Mouse (Mus musculus) thymus, postnatal 36 days (tissue): ENCODE data around the gene Pramel1.
"Not testable (repeated sequence)": the region's sequence is repeated elsewhere in the genome, so short reads cannot be mapped to it uniquely, and the experiment has no call there.

Source experiments
- DNase-seq, 2 experiments: peaks; one replicate each; pipeline ENCODE4 v3.0.0; 2022; ENCODE audit warnings: mixed read lengths in 2 of 2

Gene Pramel1

DNA sequence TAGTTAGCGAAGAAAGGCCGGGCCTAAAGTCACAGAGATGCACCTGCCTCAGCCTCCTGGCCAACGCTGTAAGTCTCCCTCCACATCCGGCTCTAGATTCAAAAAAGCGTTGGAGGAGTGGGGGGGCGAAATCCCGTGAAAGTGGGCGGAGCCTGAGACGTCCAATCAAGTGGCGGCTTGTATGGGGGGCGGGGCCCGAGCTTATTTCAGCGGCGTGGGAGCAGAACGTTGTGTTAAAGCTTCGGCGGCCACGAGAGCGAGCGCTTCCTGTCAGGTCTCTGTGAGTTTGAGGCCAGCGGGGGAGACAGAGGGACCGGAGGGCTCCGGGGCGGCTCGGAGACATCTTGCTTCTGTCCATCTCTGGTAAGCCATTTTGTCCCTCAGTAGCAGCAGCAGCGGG lies at the start of gene Pramel1:
Pramel1 (plus strand) TSS at position 248 of the 400 bp plus-strand sequence.
- no peak for DNase-seq

DNA sequence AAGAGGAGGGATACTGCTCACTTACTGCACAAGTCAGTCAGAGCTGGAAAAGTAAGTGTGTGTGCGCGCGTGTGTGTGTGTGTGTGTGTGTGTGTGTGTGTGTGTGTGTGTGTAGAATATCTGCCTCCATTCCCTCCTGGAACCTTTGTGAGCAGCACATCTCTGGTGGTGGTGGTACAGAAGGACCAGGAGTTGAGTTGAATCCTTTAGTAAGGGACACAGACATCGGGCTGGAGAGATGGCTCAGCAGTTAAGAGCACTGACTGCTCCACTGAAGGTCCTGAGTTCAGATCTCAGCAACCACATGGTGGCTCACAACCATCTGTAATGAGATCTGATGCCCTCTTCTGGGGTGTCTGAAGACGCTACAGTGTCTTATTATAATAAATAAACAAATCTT lies 48.7 kb upstream of the Pramel1 start:
- not testable (repeated sequence) for DNase-seq

DNA sequence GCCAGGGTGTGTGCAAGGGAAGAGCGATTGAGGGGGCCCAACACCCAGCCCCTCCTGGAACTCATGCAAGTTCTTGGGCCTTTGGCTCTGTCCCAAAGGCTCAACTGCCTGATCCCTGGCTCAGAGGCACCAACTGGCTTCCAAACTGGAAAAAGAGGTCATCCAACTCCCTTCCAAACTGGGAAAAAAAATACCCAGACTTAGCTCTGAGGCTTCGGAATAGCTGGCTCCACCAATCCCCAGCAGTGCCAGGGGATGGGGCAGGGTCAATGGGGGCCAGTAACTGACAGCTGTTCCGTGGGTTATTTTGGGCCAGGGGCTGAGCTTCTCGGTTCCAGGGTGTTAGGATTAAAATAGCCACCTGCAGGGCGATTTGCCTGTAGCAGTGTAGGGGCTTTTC lies 45.5 kb upstream of the Pramel1 start:
- no peak for DNase-seq

DNA sequence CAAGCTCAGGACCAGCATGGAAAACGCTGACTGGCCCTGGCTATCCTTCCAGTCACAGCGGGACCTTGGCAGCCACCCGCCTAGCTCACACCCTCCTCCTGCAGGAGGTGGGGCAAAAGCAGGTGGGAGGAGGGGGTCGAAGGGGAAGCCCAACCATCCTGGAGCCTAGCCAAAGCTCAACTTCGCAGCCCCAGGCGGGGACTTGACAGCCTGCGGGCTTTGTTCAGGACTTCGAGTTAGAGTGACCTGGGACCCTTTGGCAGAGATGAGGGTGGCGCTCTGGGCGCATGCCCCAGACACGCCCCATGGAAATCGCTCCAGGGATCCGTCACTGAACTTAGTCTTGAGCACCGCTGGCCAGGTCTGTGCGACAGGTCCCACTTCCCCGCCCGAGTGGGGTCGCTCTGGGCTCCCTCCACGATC lies 44.7 kb upstream of the Pramel1 start, which contains the start of gene Lrrc38:
Lrrc38 (plus strand) TSS at position 274 of the 423 bp plus-strand sequence.
- no peak for DNase-seq

DNA sequence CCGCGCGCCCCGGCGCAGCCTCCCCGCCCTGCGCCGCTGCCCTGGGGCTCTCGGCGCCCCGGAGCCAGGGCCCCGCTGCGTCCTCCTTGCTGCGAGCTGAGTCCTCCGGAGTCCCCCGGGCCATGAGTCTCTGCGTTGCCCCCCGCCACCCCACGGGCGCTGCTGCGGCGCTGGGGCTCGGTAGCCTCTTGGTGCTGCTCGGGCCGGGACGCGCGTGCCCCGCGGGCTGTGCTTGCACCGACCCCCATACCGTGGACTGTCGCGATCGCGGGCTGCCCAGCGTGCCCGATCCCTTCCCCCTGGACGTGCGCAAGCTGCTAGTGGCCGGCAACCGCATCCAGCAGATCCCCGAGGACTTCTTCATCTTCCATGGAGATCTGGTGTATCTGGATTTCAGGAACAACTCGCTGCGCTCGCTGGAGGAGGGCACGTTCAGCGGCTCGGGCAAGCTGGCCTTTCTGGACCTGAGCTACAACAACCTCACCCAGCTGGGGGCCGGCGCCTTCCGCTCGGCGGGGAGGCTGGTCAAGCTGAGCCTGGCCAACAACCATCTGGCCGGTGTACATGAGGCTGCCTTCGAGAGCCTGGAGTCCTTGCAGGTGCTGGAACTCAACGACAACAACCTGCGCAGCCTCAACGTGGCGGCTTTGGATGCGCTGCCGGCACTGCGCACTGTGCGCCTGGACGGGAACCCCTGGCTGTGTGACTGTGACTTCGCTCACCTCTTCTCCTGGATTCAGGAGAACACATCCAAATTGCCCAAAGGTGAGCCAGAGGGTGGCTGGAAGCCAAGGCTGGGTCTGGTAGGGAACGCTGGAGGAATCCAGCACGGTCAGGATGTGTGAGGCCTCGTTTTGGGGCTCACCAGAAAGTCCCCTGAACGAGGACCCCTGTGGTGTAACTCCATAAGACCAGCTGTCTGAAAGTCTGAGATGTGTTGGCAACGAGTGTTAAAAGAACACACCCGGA lies 43.9 kb upstream of the Pramel1 start:
- DNase-seq = no peak

DNA sequence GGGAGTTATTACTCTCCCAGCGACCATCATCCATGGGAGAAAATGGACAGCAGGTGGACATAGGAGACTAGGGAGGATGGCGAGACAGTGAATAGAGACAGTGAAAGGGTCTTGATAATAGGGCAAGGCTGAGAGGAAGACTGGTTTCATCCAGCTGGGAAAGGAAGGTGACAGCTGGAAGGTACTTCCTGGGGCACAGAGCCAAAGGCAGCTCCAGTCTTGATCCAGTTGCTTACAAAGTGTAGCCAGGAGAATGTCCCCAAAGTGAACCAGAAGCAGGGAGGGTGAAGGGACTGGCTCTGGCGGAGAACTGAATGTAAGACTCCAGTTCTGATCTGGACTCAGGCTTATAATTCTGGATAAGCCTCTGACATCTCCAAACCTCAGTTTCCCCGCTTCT lies 41.9 kb upstream of the Pramel1 start:
- no peak for DNase-seq

DNA sequence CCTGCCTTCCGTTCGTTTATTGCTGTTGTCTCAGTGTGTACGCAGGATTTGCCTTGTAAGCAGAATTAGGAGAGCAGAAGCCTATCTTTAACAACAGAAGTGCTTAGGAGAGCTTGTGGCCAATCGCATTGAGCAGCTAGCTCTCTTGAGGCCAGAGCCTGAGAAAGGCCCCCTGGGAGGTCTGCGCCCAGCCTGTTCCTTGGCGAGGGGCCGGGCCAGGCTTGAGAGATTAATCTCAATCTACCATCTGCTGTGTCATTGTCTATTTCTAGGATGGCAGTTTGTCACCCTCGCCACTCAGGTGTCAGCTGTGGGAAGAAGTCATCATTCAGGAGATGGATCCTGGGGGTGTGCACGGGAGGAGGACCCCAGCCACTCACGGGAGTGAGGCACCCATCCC lies 32.7 kb upstream of the Pramel1 start:
- no peak for DNase-seq

DNA sequence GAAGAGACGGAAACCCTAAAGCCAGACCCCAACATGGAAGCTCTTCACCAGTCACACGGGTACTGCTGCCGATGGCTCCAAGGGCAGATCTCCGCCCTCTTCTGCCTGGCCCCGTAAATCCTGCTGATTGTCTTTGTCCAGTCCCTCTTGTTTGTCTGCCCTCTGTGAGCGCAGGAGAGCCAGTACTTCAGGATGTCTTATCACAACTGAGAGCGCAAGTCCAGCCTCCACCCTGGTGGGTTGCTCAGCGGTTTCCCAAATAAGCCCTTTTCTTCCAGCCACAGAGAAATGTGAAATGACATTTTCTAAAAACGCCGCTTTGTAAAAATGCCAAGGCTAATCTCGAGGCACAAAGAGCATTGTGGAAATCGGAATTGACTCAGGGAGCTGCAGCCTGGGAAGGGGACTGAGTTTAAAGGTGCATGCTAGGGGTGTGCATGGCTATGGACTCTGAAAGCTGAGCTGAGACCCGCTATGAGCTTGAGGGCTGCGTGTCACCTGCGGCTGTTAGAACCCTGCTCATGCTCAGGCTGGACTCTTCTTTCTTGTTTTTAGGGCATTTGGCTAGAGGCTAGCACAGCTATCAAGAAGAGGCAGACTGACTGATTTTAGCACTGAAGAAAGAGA lies 27.7 kb upstream of the Pramel1 start:
- DNase-seq = no peak

DNA sequence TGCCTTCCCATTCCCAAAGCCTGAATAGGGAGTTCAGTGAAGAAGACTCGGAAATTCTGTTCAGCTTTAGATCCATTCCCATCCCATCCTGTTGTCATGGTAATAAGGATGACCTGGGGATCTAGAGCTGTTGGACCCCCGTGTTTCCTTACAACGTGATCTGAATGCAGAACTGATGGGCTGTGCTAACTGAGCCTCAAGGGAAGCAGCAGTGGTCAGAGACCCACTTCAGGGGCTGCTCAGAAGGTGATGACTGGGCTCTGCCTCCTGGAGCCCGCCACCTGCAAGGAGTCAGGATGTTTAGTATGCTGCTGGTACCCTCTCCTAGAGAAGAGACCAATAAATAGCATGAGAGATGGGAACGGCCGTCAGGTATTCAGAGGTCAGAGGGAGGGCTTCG lies 14.7 kb upstream of the Pramel1 start:
- DNase-seq = no peak

DNA sequence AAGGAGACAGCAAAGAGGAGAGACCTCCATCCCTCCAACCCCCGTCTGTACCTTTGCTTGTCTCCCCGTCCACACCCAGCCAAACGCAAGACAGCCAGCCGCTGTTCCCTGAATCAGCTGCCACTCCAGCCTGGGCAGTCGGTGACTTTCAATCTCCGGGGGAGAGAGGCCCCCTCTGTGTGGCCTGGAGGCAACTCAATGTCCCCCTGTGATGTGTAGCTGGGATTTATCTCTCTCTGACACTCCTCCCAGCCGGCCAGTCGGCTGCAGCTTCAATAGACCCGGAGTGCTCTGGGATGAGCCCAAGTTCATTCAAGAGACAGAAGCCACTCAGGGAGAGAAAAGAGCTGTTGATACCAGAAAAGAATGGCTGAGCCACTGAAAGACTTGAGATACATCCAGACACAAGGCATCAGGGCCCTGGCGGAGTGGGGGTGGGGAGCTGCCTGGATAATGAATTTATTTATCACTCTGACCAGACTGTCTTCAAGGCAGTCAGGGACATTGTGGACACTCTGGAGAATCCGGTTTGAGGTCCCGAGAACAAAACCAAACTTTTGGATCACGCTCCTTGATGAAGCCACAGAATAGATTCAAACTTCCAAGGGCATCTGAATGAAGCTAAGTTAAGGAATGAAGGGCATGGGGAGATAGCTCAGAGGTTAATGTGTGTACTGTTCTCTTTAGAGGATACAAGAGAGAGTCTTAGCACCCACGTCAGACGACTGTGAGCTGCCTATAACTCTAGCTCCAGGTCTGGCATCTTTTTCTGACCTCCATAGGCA lies 14.1 kb upstream of the Pramel1 start:
- no peak for DNase-seq

DNA sequence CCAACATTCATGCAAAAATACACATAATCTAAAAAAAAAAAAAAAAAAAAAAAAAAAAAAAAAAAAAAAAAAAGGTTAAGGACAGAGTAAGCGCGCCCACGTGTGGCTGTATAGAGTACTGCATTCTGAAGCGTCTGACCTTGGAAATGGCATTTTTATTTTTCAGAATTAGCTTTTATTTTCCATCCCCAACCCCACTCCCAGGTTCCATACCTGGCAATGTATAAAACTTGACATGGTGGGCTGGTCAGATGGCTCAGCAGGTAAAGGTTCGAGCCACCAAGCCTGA lies 13.6 kb upstream of the Pramel1 start:
- DNase-seq = peak in 1 of 2 experiments; percentile 9

DNA sequence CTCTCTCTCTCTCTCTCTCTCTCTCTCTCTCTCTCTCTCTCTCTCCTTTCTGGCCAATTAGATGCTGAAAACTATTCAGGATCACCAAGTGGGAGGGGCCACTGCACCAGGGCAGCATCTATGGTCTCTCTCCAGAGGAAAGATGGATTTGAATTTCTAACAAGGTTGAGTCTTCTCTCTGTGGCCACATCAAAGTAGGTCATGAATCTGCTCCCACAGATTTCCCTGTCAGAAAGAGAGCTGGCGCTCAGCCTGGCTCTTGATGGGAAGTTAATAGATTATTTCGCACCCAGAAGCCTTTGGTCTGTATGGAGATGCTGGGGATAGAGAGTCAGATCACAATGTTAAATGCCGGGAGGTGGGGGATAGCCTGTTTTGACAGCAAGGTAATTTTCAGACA lies 12.1 kb upstream of the Pramel1 start:
- DNase-seq = no peak

DNA sequence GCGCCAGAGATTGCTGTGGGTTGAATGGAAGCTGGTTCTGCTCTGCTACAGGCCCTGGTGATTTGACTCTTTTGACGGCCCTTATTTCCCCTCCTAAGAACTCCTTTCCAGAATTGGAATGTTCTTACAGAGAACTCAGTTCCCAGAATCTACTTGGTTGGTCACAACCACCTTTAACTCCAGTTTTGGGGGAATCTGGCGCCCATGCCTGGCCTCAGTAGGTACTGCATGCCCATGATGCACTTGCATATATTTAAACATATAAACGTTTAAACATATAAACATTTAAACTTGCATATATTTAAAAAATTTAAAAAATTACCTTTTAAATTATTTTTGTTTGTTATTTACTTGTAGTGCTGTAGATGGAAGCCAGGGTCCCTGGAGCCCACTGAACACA lies 10.6 kb upstream of the Pramel1 start:
- no peak for DNase-seq

DNA sequence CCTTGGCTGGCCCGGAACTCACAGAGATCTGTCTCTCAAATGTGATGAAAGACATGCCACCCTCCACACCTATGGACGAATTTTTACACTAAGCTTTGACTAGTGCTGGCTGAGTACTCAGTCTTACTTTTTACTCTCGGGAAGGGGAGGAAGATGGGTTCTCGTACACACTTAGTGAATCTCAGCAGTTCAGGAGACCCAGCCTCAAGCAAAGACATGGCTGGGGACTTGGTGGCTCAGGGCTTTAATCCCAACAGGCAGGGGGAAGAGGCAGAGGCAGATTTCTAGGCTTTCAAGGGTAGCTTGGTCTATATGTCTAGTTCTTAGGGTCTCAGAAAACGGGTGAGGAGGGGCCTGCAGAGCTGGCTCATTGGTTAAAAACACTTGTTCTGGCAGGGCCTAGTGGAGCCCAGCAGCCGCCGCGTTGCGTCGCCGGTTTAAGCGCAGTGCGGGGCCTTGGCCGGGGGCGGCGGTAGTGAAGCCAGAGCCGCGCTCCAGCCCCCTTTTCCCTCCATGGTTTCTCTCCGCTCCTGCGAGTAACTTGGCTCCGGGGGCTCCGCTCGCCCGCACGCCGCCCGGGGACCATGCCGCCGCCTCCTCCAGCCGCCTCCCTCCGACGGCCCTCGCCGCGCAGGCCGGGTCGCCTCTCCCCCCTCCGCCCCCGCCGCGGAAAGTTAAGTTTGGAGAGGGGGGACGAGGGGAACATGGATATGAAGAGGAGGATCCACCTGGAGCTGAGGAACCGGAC lies 5.1 kb upstream of the Pramel1 start:
- DNase-seq = peak; percentile 6 to 19

DNA sequence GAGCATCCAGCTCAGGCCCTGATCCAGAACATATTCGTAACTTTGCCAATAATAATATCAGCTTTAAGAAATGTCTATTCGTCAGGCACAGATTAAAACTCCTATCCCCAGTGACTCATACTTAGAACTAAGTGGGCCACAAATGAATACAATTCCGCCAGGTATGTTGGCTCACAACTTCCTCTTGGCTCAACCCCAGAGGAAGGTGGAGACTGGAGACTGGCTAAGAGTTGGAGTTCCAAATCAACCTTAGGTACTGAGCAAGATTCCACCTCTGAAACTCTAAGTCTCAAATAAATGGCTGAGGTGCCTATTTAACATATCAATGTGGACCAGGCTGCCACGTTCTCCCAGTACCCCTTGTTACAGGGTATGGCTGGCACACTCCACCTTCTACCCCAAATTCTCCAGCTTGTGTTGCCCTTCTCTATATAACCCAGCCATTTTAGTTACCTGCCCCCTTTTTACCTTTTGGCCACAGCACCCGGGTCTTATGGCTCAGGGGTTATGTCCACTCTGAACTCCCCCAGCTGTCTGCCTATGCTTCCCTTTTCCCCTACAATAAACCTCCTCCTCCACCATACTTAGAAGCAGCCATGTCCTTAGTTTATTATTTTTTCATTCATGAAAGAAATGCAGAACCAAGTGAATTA lies 17.5 kb downstream of the Pramel1 start:
- DNase-seq = no peak

DNA sequence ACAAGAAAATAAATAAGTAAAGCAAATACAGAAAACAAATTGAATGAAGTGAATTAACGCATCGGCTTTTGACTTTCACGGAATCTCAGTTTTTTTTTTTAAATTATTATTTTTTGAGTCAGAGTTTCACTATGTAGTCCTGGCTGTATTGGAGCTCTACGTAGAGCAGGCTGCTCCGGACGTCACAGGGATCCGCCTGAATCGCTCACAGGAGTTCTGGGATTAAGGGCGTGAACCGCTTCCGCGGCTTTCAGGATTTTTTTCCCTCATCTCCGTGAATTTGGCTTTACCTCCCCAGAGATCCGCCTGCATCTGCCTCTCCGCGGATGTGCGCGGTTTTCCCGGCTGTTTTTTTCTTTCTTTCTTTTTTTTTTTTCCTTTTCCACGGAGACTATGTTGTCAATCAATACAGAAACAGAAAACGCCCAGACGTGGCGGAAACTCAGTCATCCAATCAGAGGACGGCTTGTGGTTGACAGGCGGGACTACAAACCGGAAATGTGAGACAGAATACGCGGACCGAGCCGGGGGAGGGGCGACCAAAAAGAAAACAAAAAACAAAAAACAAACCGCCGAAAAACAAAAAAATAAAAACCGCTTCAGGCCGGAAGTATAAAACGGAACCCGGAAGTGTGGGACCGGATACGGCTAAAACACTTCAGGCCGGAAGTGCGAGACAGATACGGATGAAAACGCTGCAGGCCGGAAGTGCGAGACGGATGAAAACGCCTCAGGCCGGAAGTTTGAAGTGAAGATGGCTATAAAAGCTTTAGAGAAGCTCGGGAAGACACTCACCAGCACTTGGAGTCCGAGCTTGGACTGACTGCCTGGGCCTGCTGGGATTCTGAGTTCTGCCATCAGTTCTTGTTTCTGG lies 18.2 kb downstream of the Pramel1 start, which contains the start of gene Pramef8:
Pramef8 (plus strand) TSS at position 208 of the 874 bp plus-strand sequence.
- peak; percentile 84 to 85 for DNase-seq

DNA sequence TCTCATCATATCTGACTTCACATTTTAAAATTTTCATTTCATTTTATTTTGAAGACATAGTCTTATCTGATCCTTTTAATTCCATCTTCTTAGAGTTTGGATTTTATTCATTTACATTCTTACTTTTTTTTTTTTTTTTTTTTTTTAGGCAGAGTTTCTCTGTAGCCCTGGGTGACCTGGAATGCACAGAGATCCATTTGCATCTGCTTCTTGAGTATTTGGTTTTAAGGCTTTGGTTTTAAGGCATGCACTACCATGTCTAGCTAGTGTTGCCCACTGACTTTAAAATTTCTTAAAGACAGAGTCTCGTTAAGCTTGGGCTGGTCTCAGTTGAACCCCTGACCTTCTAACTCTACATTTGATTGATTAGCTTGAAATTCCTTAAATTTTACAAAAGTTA lies 19.4 kb downstream of the Pramel1 start:
- no peak for DNase-seq

DNA sequence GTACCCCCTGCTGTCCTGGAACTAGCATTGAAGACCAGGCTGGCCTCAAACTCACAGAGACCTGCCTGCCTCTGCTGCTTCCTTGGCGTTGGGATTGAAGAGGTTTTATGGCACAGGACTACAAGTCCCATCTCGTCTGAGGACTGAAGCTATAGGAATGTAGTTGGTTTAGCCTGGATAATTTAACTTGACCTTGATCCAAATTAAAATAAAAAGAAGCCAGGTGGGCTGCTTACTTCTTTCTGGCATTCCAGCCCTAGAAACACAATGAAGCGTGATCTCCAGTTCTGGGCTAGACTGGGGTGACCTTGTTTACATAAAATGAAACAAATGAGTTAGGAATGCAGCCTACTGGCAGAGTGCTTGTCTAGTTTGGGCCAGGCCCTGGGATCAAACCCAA lies 19.9 kb downstream of the Pramel1 start:
- no peak for DNase-seq

DNA sequence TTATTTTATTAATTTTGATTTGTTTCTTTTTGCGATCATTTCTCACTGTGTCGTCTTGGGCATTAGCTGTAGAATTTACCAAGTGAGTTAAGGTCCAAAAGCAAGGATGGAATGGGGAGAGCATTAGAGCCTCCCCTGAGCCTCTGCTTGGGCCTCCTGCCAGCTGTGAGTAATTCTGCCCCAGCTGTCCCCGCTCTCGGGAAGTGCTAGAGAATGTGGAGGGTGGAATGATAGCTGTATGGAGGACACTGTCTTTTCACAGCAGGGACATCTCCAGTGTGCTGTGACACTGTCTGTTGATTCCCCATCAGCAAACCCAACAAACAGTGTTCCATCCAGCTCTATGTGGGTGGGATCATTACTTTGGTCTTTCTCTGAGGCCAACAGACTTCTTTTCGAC lies 32.5 kb downstream of the Pramel1 start:
- DNase-seq = not testable (repeated sequence)
